In the genomic region with DNA sequence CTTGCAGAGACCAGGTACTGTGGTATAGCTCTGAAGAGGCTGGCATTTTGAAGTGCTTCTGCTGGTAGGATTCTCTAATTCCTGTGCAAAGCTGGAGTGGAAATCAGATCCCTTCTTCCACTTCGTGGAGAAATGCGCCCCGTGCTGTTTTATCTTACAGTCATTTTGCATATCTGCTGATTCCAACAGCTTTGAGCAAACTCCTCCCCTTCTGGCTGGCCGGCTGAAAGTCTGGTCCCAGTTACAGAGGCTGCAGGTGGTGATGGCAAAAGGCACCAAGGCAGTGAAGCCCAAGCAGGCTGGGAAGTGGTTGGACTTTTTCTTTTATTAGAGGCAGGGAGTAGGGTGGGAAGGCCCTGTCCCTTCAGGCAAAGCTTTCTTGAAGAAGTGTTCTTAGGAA, we compare ENCODE assay signal across 7 mouse cellular contexts.
DNase-seq lines count a peak whose midpoint lies in the region; ATAC-seq and TF ChIP-seq lines count a peak whose summit lies in the region.

No protein-coding gene starts in this region.

- peaks cover 22% of the 10 kb centered on the region for H3K4me1 ChIP-seq in cerebellum, adult 2 months (ENCODE audit: control insufficient read depth, insufficient read depth, low read length)
- peaks cover 48% of the 10 kb centered on the region for H3K4me1 ChIP-seq in lung, embryonic 15.5 days
- H3K4me1 ChIP-seq in testis, adult 2 months (ENCODE audit: control insufficient read depth, insufficient read depth, low read length): no peaks in the 10 kb centered on the region

- 0 out of 2 replicates have a peak, but pooled peaks have one; percentile 17 for TF ChIP-seq POLR2A in cerebellum, adult 2 months (IDR thresholded peaks at IDR 0.05; ENCODE audit: borderline replicate concordance, insufficient read depth, low read length)
- TF ChIP-seq POLR2A in testis, adult 2 months (IDR thresholded peaks at IDR 0.05; ENCODE audit: control insufficient read depth, low read depth, low read length): no peak

- peak overlapping the region; percentile 49 for H3K27ac ChIP-seq in cerebellum, adult 2 months (ENCODE audit: insufficient read depth, low read length)
- H3K27ac ChIP-seq in lung, embryonic 15.5 days: peak overlapping the region; percentile 96
- peak overlapping the region; percentile 52; the same call in 1 of the 2 replicates for H3K27ac ChIP-seq in testis, adult 2 months (ENCODE audit: control insufficient read depth, insufficient read depth, low read depth, low read length)

- ATAC-seq in lung, embryonic 15.5 days (ENCODE audit: borderline replicate concordance, extremely low read depth, low FRiP score, low TSS enrichment): peak; percentile 32; the same call in 1 of the 2 replicates

- 2% methylated on average over 4 of the region's 4 CpGs for WGBS in cerebellum, adult 2 months
- 1% methylated on average over 4 of the region's 4 CpGs for WGBS in lung, embryonic 15.5 days

- H3K9ac ChIP-seq in lung, embryonic 15.5 days: 0 out of 2 replicates have a peak overlapping the region, but pooled peaks have one; percentile 10

- H3K36me3 ChIP-seq in lung, embryonic 15.5 days: no peaks in the 10 kb centered on the region
- H3K36me3 ChIP-seq in testis, adult 2 months (ENCODE audit: control insufficient read depth, insufficient read depth, low read length): no peaks in the 10 kb centered on the region

- peak; percentile 26 for DNase-seq in right cerebral cortex, postnatal 4 days
- DNase-seq in right cerebral cortex, postnatal 25 days: no peak
- peak; percentile 80 to 86 for DNase-seq in cerebellum, adult 2 months
- DNase-seq in gastrocnemius, postnatal 10 days: peak; percentile 69
- DNase-seq in kidney, adult 18-20 months: peak; percentile 74

- H3K4me2 ChIP-seq in lung, embryonic 15.5 days: peak overlapping the region; percentile 79

- no peaks in the 10 kb centered on the region for H3K9me3 ChIP-seq in lung, embryonic 15.5 days

- no peak overlapping the region for H3K4me3 ChIP-seq in cerebellum, adult 2 months (replicated peaks; ENCODE audit: insufficient read depth, low read depth, low read length)
- 0 out of 2 replicates have a peak overlapping the region, but pooled peaks have one; percentile 4 for H3K4me3 ChIP-seq in lung, embryonic 15.5 days
- H3K4me3 ChIP-seq in testis, adult 2 months (ENCODE audit: control insufficient read depth, low read depth, low read length): no peak overlapping the region

- TF ChIP-seq CTCF in cerebellum, adult 2 months (IDR thresholded peaks at IDR 0.05; ENCODE audit: borderline replicate concordance, insufficient read depth, low read depth, low read length): no peak
- TF ChIP-seq CTCF in testis, adult 2 months (IDR thresholded peaks at IDR 0.05; ENCODE audit: control insufficient read depth, insufficient read depth, insufficient replicate concordance, low read depth, low read length): no peak

- H3K27me3 ChIP-seq in cerebellum, adult 2 months (ENCODE audit: control insufficient read depth, insufficient read depth, low read length): no peaks in the 10 kb centered on the region
- no peaks in the 10 kb centered on the region for H3K27me3 ChIP-seq in lung, embryonic 15.5 days
- no peaks in the 10 kb centered on the region for H3K27me3 ChIP-seq in testis, adult 2 months (ENCODE audit: control insufficient read depth, insufficient read depth, low read length)
